Mouse (Mus musculus) forelimb bud, embryonic 11.5 days (tissue): Measurements from ENCODE around the gene Prl8a1.

Experiments
- DNase-seq: peaks from one replicate; pipeline ENCODE4 v3.0.0-alpha.2; 2012; ENCODE audit warnings: low read depth, low spot score

The Prl8a1 gene

DNA sequence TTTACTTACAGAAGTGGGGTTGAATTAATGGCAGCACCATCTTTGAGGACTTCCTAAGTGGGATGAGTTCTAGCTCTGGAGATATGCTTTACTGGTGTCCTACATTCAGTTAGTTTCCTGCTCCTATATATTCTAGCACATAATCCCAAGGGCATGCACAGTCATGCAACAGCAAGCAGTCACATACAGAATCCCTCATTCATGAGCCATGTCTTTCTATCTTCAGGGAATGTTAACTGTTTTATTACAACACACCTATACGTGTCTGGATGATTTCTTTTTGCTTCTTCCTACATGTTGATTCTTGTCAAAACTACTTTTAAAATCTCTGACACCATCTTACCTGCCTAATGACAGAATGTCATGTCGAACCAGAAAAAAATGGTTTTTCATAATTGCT, at the start of gene Prl8a1:
Gene Prl8a1, minus strand, starts transcription at position 101 of the 400 bp plus-strand sequence.
- no peak for DNase-seq

DNA sequence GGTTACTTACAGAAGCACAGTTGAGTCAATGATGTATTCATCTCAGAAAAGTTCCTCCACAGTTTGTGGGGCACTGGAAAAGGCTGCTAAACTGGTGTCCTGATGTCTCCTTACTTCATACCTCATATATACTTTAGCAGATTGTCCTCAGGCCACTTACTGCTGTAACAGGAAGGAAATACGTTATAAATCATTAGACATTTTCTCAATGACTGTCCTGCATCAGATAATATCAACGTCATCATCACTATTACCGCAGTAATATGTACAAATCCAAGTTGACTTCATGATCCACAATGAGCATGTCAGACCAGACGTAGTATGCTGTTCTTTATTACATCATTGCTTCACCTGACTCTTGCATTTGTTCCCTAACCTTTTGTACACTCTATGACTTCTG, 28.5 kb upstream of the Prl8a1 start, which contains the start of gene Prl7b1:
Gene Prl7b1, minus strand, starts transcription at position 101 of the 400 bp plus-strand sequence.
- DNase-seq, result no peak

DNA sequence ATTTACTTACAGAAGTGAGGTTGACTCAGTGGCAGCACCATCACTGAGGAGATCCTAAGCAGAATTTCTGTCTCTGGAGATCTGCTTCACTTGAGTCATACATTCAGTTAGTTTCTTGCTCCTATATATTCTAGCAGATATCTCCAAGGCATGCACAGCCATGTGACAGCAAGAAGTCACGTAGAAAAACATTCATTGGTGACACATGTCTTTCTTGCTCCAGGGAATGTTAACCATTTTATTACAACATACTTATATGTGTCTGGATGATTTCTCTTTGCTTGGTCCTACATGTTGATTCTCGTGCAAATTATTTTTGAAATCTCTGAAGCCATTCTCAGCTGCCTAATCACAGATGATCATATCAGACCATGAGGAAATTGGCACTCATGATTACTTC, 17.5 kb downstream of the Prl8a1 start, which contains the start of gene Prl8a9:
Gene Prl8a9, minus strand, starts transcription at position 101 of the 400 bp plus-strand sequence.
- no peak for DNase-seq

DNA sequence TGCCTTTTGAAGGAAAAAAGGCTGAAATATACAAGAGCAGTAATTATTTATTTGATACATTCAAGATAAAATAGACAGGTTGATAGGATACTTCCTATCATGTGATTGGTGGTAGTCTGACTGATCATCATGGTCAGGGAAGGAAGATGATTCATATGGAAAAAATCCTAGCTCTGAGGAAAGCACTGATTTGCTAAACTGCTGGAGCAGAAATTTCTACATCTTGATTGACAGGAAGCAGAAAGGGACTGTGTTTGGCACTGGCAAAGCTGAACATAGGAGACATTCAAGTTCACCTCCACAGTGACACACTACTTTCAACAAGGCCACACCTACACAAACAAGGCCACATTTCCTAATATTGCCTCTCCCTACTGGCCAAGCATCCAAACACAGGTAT, 28.6 kb downstream of the Prl8a1 start:
- DNase-seq, result no peak
